Mouse (Mus musculus) hindbrain, postnatal 0 days (tissue): ENCODE data around the gene Mcl1. TPM values are rescaled to one million over a fixed set of nuclear protein-coding genes. Genes with fewer than 3 reads are reported as not detected.

ENCODE experiments used
- ATAC-seq: fragments of 200-750 bp; cut with Nextera tagmentation; 2 replicates; pipeline ENCODE4 v1.8.0; 2017; ENCODE audit warnings: mild to moderate bottlenecking, moderate TSS enrichment, moderate library complexity
- DNase-seq: peaks from one replicate; pipeline ENCODE4 v3.0.0-alpha.2; 2015; ENCODE audit warnings: low spot score
- H3K27ac ChIP-seq: fragments of 300-500 bp; sonication (generic); 2 replicates; pipeline ENCODE4 v1.5.1; 2014; ENCODE audit warnings: mild to moderate bottlenecking
- H3K27me3 ChIP-seq: fragments of 300-500 bp; sonication (generic); 2 replicates; pipeline ENCODE4 v1.6.1; 2014; ENCODE audit warnings: low read length, mixed read lengths; ENCODE audit not compliant: insufficient read depth
- H3K36me3 ChIP-seq: fragments of 300-500 bp; sonication (generic); 2 replicates; pipeline ENCODE4 v1.6.1; 2014; ENCODE audit warnings: low read length, mixed read lengths; ENCODE audit not compliant: insufficient read depth
- H3K4me1 ChIP-seq: fragments of 300-500 bp; sonication (generic); 2 replicates; pipeline ENCODE4 v1.6.1; 2014; ENCODE audit warnings: antibody characterized with exemption, low read length, mixed read lengths; ENCODE audit not compliant: insufficient read depth
- H3K4me2 ChIP-seq: fragments of 300-500 bp; sonication (generic); 2 replicates; pipeline ENCODE4 v1.6.1; 2014; ENCODE audit warnings: low read depth, mild to moderate bottlenecking, low read length, moderate library complexity, mixed read lengths
- H3K4me3 ChIP-seq: fragments of 300-500 bp; sonication (generic); 2 replicates; pipeline ENCODE4 v1.5.1; 2014; ENCODE audit warnings: low read length
- H3K9ac ChIP-seq: fragments of 300-500 bp; sonication (generic); replicated peaks from 2 replicates; pipeline ENCODE4 v1.6.1; 2014; ENCODE audit warnings: mild to moderate bottlenecking, low read length, moderate library complexity, mixed read lengths
- H3K9me3 ChIP-seq: fragments of 300-500 bp; sonication (generic); 2 replicates; pipeline ENCODE4 v1.6.1; 2016; ENCODE audit warnings: low read length, mixed read lengths
- CTCF ChIP-seq: IDR thresholded peaks from 2 replicates; pipeline ENCODE4 v1.5.1; 2016; ENCODE audit warnings: antibody characterized with exemption, control low read depth, low read depth
- WGBS: fragments of 180-500 bp; shearing (Covaris S2); extraction: QIAGEN DNeasy Blood & Tissue Kit; methylation state at CpG from one replicate; pipeline ENCODE4 v1.1.7; 2014; 5-methylcytosine and 5-hydroxymethylcytosine counted together
- polyA plus RNA-seq: library from polyadenylated mRNA; unstranded; fragments of >200 nt; fragmentation: Nextera tagmentation; extraction: Ambion mirVana; gene quantifications from 2 replicates; pipeline ENCODE4 v1.2.1, GENCODE M21; 2015
- total RNA-seq: library from RNA; depleted of rRNA; stranded (reverse); fragments of >200 nt; gene quantifications from 2 replicates; pipeline ENCODE4 v1.2.3, GENCODE M21; 2014

Mcl1 gene
- total and polyA plus RNA-seq, 2 experiments from 2014 or later: 41.5 to 110 TPM

DNA sequence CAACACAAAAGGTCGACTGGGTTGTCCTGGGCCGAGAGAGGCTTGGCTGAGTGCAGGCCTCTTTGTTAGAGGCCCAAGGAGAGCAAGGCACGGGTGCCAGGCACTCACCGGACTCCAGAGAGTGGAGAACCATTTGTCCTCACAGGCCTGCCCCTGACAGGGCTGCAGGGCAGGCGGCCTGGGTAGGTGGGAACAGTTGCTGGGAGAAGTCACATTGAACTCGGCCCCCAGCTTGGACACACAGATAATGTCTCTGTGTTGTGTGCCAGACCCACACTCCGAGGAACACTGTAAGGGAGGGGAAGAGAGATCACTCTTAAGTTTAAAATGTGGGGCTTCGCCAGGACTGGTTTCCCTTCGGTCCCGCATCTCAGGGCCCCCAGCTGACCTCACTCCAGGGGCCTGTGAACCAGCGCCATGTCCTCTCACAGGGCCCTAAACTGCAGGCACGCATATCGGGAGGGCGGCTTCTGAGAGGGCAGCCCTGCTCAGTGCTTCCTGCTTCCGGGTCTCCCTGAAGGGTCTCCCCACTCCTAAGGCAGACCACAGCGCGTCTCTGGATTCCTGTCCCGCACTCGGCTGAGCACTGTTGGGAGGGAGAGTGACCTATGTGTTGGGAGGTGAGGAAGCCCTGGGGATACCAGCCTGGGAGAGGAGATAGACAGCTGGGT is 19.0 kb downstream of the Mcl1 start:
- TF ChIP-seq CTCF: no peak
- Histone ChIP-seq H3K9ac (no peak overlapping the region), H3K36me3 (peaks cover 5% of the 10 kb centered on the region; the same call in 1 of the 2 replicates), H3K4me3 (no peak overlapping the region), H3K27ac (no peak overlapping the region), H3K4me2 (no peak overlapping the region), H3K27me3 (no peaks in the 10 kb centered on the region), H3K9me3 (no peaks in the 10 kb centered on the region), H3K4me1 (no peaks in the 10 kb centered on the region)
- ATAC-seq (no peak), DNase-seq (no peak)
- WGBS: 81% methylated on average over 19 of the region's 19 CpGs

DNA sequence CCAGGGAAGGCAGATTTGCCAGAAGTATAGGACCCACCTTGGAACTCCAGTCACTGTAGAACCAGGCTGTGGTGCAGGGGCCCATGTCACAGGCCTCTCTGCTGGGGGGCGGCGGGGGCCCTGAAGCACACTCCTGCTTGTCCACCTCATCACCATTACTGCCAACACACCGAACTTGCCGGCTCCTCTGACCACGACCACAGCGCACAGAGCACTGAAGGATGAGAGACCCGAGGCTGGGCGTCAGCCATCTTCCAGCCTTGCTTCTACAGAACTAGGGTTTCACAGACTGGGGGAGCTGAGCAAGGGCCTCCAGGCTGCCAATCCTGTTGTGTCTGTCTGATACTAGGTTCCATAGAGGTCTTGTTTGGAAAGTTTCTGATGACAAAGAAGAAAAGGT is 21.0 kb downstream of the Mcl1 start:
- no peaks in the 10 kb centered on the region for H3K36me3 ChIP-seq
- no peaks in the 10 kb centered on the region for H3K4me1 ChIP-seq
- no peaks in the 10 kb centered on the region for H3K9me3 ChIP-seq
- no peak overlapping the region for H3K4me3 ChIP-seq
- no peak for DNase-seq
- no peak for TF ChIP-seq CTCF
- no peak for ATAC-seq
- H3K27ac ChIP-seq: no peak overlapping the region
- H3K9ac ChIP-seq: no peak overlapping the region
- H3K4me2 ChIP-seq: no peak overlapping the region
- no peaks in the 10 kb centered on the region for H3K27me3 ChIP-seq
- 91% methylated on average over 8 of the region's 8 CpGs for WGBS

DNA sequence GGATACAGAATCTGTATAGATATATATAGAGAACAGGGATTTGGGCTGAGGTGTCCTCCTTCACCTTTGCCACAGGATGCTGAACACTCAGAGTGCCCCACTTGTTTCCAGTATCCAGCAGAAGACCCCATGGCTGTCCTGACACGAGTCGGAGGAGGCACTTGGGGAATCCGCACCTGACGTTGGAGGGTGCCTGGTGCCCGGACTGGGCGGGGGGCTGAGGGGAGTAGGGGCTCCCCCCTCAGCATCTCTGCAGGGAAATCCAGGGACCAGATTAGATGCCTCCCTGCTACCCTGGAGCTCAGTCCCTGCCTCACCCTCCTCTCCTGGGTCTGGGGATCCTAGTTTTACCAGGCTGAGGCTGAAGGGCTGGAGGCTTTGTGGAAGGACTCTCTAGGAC is 22.1 kb downstream of the Mcl1 start:
- Histone ChIP-seq H3K9me3 (no peaks in the 10 kb centered on the region), H3K9ac (no peak overlapping the region), H3K36me3 (no peaks in the 10 kb centered on the region), H3K4me2 (no peak overlapping the region), H3K27me3 (no peaks in the 10 kb centered on the region), H3K4me1 (no peaks in the 10 kb centered on the region), H3K4me3 (no peak overlapping the region), H3K27ac (no peak overlapping the region)
- no peak for DNase-seq
- 87% methylated on average over 6 of the region's 6 CpGs for WGBS
- TF ChIP-seq CTCF: no peak
- ATAC-seq: no peak

DNA sequence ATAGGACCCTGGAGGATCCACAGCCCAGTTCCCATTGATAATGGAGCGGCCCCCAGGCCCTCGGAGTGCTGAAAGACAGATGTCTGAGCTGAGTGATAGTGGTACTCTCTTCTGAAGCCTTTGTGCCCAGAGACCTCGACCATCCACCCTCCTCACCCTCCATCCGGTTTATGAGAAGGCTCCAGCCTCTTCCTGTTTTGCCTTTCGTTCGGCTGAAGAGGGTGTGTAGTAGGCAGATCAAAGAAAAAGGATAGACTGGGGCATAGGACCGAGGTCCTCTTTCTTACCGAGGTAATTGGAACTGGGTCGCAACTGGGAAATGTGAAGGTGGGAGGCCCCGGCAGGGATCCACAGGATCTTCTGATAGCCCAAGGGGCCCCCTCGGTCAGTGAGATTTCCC is 22.8 kb downstream of the Mcl1 start:
- 65% methylated on average over 11 of the region's 11 CpGs for WGBS
- H3K4me2 ChIP-seq: no peak overlapping the region
- H3K9ac ChIP-seq: no peak overlapping the region
- no peak for DNase-seq
- no peaks in the 10 kb centered on the region for H3K27me3 ChIP-seq
- no peaks in the 10 kb centered on the region for H3K36me3 ChIP-seq
- H3K4me1 ChIP-seq: no peaks in the 10 kb centered on the region
- TF ChIP-seq CTCF: no peak
- no peak overlapping the region for H3K4me3 ChIP-seq
- no peak overlapping the region for H3K27ac ChIP-seq
- H3K9me3 ChIP-seq: no peaks in the 10 kb centered on the region
- ATAC-seq: no peak

DNA sequence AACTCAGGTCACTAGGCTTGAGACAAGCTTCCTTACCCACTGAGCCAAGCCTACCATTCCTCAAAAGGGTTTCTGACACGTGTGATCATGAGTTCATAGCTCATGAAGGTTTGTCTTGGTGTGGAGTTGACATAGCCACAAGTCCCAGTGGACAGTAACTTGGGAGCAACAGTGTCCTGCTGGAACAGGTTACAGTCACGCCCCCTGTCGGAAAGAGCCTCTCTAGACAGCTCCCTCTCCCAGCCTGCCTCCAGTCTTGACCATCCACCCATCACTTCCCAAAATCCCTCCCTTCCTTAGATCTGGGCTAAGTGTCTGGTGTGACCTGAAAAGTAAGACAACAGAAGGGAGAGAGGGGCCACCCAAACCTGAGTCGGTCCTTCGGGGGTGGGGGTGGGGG is 24.3 kb downstream of the Mcl1 start:
- no peaks in the 10 kb centered on the region for H3K27me3 ChIP-seq

GRCm38 (mm10) chr3:95684846-95685245 is 26.3 kb downstream of the Mcl1 start:
- DNase-seq: no peak
- Histone ChIP-seq H3K27me3 (no peaks in the 10 kb centered on the region), H3K4me3 (no peak overlapping the region), H3K9ac (no peak overlapping the region), H3K9me3 (no peaks in the 10 kb centered on the region), H3K36me3 (no peaks in the 10 kb centered on the region), H3K4me2 (no peak overlapping the region), H3K4me1 (peaks cover 11% of the 10 kb centered on the region; the same call in 1 of the 2 replicates), H3K27ac (no peak overlapping the region)
- TF ChIP-seq CTCF: no peak
- 72% methylated on average over 6 of the region's 8 CpGs for WGBS
- ATAC-seq: no peak

More for the DNA sequence above, 24.3 kb downstream of the Mcl1 start:
- ATAC-seq (no peak), DNase-seq (no peak)
- no peak overlapping the region for H3K4me2 ChIP-seq
- no peak for TF ChIP-seq CTCF
- H3K4me3 ChIP-seq: no peak overlapping the region
- H3K4me1 ChIP-seq: peaks cover 8% of the 10 kb centered on the region; the same call in 1 of the 2 replicates
- no peaks in the 10 kb centered on the region for H3K36me3 ChIP-seq
- 68% methylated on average over 5 of the region's 5 CpGs for WGBS
- H3K9me3 ChIP-seq: no peaks in the 10 kb centered on the region
- H3K27ac ChIP-seq: no peak overlapping the region
- no peak overlapping the region for H3K9ac ChIP-seq

- Histone ChIP-seq H3K4me1 (peaks cover 11% of the 10 kb centered on the region; the same call in 1 of the 2 replicates), H3K27ac (no peak overlapping the region), H3K9ac (no peak overlapping the region), H3K36me3 (no peaks in the 10 kb centered on the region), H3K4me2 (no peak overlapping the region), H3K4me3 (no peak overlapping the region), H3K9me3 (no peaks in the 10 kb centered on the region), H3K27me3 (no peaks in the 10 kb centered on the region)
- DNase-seq (no peak), ATAC-seq (no peak)
- WGBS: 87% methylated on average over 4 of the region's 4 CpGs
- no peak for TF ChIP-seq CTCF
Measured at GRCm38 (mm10) chr3:95685301-95685700, 26.7 kb downstream of the Mcl1 start.
